Mouse (Mus musculus) heart, embryonic 14.5 days (tissue): Measurements from ENCODE around the gene Yipf6. TPM values are rescaled to one million over a fixed set of nuclear protein-coding genes. Genes with fewer than 3 reads are reported as not detected.

ENCODE experiments used
- ATAC-seq: fragments of 200-750 bp; cut with Nextera tagmentation; 2 replicates; pipeline ENCODE4 v1.8.0; 2017; ENCODE audit warnings: low read depth, moderate TSS enrichment; ENCODE audit not compliant: insufficient number of reproducible peaks, insufficient read depth, low FRiP score
- H3K27ac ChIP-seq, 2 experiments: fragments of 200-500 bp in 1 of 2; fragments of 300-500 bp in 1 of 2; sonication (generic) in 1 of 2; replicated peaks in 1 of 2; 2 replicates each; pipeline ENCODE4 v1.5.1; 2012 to 2014; ENCODE audit warnings: low read depth in 2 of 2, low read length in 2 of 2, control low read depth in 1 of 2, mild to moderate bottlenecking in 1 of 2, mixed read lengths in 1 of 2; ENCODE audit not compliant: control insufficient read depth in 1 of 2, insufficient read depth in 1 of 2
- H3K27me3 ChIP-seq: fragments of 300-500 bp; sonication (generic); 2 replicates; pipeline ENCODE4 v1.6.1; 2014; ENCODE audit warnings: mild to moderate bottlenecking, low read length, control low read depth; ENCODE audit not compliant: control insufficient read depth, insufficient read depth
- H3K36me3 ChIP-seq: fragments of 300-500 bp; sonication (generic); 2 replicates; pipeline ENCODE4 v1.6.1; 2014; ENCODE audit warnings: mild to moderate bottlenecking, control low read depth, low read length, mixed read lengths; ENCODE audit not compliant: control insufficient read depth, insufficient read depth
- H3K4me1 ChIP-seq, 2 experiments: fragments of 200-500 bp in 1 of 2; fragments of 300-500 bp in 1 of 2; sonication (generic) in 1 of 2; 2 replicates each; pipeline ENCODE4 v1.6.1; 2012 to 2014; ENCODE audit warnings: low read length in 2 of 2, control low read depth in 1 of 2, mixed read lengths in 1 of 2; ENCODE audit not compliant: control insufficient read depth in 2 of 2, insufficient read depth in 2 of 2
- H3K4me2 ChIP-seq: fragments of 300-500 bp; sonication (generic); 2 replicates; pipeline ENCODE4 v1.6.1; 2014; ENCODE audit warnings: mild to moderate bottlenecking, low read length
- H3K4me3 ChIP-seq, 2 experiments: fragments of 200-500 bp in 1 of 2; fragments of 300-500 bp in 1 of 2; sonication (generic) in 1 of 2; 2 replicates each; pipeline ENCODE4 v1.5.1; 2012 to 2014; ENCODE audit warnings: low read length in 2 of 2, mild to moderate bottlenecking in 2 of 2, control low read depth in 1 of 2, low read depth in 1 of 2, moderate library complexity in 1 of 2; ENCODE audit not compliant: control insufficient read depth in 1 of 2, insufficient read depth in 1 of 2
- H3K9ac ChIP-seq: fragments of 300-500 bp; sonication (generic); 2 replicates; pipeline ENCODE4 v1.6.1; 2014; ENCODE audit warnings: mild to moderate bottlenecking, low read length
- H3K9me3 ChIP-seq: fragments of 300-500 bp; sonication (generic); 2 replicates; pipeline ENCODE4 v1.6.1; 2016; ENCODE audit warnings: low read length, control low read depth; ENCODE audit not compliant: control insufficient read depth
- WGBS: fragments of 180-500 bp; shearing (Covaris S2); extraction: QIAGEN DNeasy Blood & Tissue Kit; methylation state at CpG from one replicate; pipeline ENCODE4 v1.1.7; 2014; 5-methylcytosine and 5-hydroxymethylcytosine counted together
- polyA plus RNA-seq: library from polyadenylated mRNA; unstranded; fragments of >200 nt; fragmentation: Nextera tagmentation; extraction: Ambion mirVana; gene quantifications from 2 replicates; pipeline ENCODE4 v1.2.1, GENCODE M21; 2014

Gene Yipf6
- polyA plus RNA-seq, 1 experiment from 2014 or later: 17.6 TPM

DNA sequence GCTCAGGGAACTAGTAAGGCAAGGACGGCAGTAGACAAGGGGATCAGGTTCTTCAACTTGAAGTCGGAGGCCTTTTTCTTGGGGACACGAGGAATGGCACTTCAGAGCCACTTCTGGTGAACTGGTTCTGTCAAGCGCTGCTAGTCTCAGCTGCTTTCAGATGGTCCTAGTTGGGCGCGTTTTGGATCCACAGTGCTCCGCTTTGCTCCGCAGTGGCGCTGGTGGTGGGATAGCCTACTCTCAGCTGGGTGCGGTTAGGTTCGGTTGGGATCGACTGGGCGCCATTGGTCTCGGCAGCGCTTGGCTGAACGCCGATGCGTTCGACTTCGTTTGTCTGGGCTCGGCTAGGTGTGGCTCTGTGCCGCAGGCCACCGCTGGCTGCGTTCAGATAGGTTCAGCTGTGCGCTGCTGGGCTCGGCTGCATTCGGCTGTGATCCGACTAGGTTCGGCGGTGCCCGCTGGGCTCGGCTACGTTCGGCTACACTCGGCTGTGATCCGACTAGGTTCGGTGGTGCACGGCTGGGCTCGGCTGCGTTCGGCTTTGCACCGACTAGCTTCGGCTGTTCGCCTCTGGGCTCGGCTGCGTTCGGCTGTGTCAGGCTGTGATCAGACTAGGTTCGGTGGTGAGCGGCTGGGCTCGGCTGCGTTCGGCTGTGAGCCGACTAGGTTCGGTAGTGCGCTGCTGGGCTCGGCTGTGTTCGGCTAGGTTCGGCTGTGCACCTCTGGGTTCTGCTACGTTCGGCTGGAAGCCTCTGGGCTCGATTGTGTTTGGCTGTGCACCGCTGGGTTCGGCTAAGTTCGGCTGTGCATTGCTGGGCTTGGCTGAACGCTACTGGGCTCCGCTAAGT, 815 bp downstream of the Yipf6 start:
- Histone ChIP-seq H3K9ac (peak overlapping the region; percentile 82), H3K9me3 (no peaks in the 10 kb centered on the region), H3K27me3 (no peaks in the 10 kb centered on the region), H3K4me1 (peaks cover 0 to 7% of the 10 kb centered on the region in 2 experiments; a peak in 2 of 4 replicates), H3K27ac (peak overlapping the region; percentile 96), H3K4me3 (peak overlapping the region; percentile 66 to 73), H3K36me3 (peaks cover 13% of the 10 kb centered on the region; the same call in 1 of the 2 replicates), H3K4me2 (peak overlapping the region; percentile 70)
- WGBS: 27% methylated on average over 66 of the region's 66 CpGs
- peak; percentile 85 for ATAC-seq

- Histone ChIP-seq H3K9me3 (no peaks in the 10 kb centered on the region), H3K4me1 (peaks cover 0 to 7% of the 10 kb centered on the region in 2 experiments; a peak in 2 of 4 replicates), H3K9ac (peak overlapping the region; percentile 82), H3K4me2 (peak overlapping the region; percentile 70), H3K27me3 (no peaks in the 10 kb centered on the region), H3K36me3 (peaks cover 21% of the 10 kb centered on the region), H3K27ac (peak overlapping the region; percentile 96), H3K4me3 (peak overlapping the region; percentile 66 to 73)
- 23% methylated on average over 57 of the region's 57 CpGs for WGBS
- peak; percentile 89 for ATAC-seq
Measured at GRCm38 (mm10) chrX:98937555-98938294, 1.6 kb downstream of the Yipf6 start.

- Histone ChIP-seq H3K36me3 (no peaks in the 10 kb centered on the region), H3K27me3 (no peaks in the 10 kb centered on the region), H3K27ac (no peak overlapping the region), H3K4me3 (no peak overlapping the region), H3K9ac (no peak overlapping the region), H3K4me2 (no peak overlapping the region), H3K9me3 (no peaks in the 10 kb centered on the region), H3K4me1 (no peaks in the 10 kb centered on the region)
- WGBS: 20% methylated on average over 5 of the region's 6 CpGs
- no peak for ATAC-seq
Measured at GRCm38 (mm10) chrX:98953941-98954340, 17.8 kb downstream of the Yipf6 start.

GRCm38 (mm10) chrX:98958287-98958686, 22.2 kb downstream of the Yipf6 start:
- Histone ChIP-seq H3K4me3 (no peak overlapping the region), H3K9me3 (no peaks in the 10 kb centered on the region), H3K4me2 (no peak overlapping the region), H3K9ac (no peak overlapping the region), H3K27ac (no peak overlapping the region), H3K4me1 (no peaks in the 10 kb centered on the region), H3K36me3 (no peaks in the 10 kb centered on the region), H3K27me3 (no peaks in the 10 kb centered on the region)
- no peak for ATAC-seq
- WGBS: 76% methylated on average over 9 of the region's 9 CpGs

DNA sequence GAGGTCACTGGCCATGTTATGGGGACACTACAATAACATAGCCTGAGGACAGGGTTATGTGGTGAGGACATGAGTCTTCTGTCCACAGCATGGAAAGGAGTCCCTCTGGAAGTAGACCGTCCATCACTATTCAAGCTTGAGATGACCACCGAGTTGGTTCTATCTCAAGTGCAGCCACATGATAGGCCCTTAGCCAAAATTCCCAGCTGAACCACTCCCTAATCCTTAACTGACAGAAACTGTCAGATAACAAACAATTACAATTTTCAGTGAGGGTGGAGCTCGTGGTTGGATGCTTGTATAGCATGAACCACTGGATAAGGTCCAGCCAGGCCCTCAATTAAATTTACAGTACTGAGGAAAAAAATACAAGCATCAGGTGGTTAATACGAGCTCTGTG, 22.9 kb downstream of the Yipf6 start:
- no peaks in the 10 kb centered on the region for H3K4me1 ChIP-seq
- H3K4me3 ChIP-seq: no peak overlapping the region
- no peak overlapping the region for H3K27ac ChIP-seq
- no peaks in the 10 kb centered on the region for H3K9me3 ChIP-seq
- 44% methylated on average over 4 of the region's 4 CpGs for WGBS
- H3K27me3 ChIP-seq: no peaks in the 10 kb centered on the region
- H3K36me3 ChIP-seq: no peaks in the 10 kb centered on the region
- H3K4me2 ChIP-seq: no peak overlapping the region
- H3K9ac ChIP-seq: no peak overlapping the region
- ATAC-seq: no peak

DNA sequence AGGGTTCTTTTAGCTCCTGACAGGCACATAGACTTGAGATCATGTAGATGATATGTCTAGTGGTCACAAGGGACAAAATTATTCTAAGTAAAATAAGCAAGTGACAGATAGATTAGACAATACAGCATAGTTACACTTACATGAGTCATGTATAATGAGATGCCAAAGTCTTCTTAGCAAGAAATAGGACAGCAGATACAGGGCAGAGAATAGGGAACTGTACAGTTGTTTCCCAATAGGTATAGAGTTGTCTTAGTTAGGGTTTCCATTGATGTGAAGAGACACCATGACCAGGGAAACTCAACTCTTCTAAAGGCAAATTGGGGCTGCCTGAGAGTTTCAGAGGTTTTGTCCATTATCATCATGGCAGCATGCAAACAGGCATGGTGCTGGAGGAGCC, 27.6 kb downstream of the Yipf6 start:
- no peaks in the 10 kb centered on the region for H3K9me3 ChIP-seq
- H3K9ac ChIP-seq: no peak overlapping the region
- H3K27ac ChIP-seq: no peak overlapping the region
- H3K36me3 ChIP-seq: no peaks in the 10 kb centered on the region
- H3K4me3 ChIP-seq: no peak overlapping the region
- no peak overlapping the region for H3K4me2 ChIP-seq
- no peaks in the 10 kb centered on the region for H3K27me3 ChIP-seq
- ATAC-seq: no peak
- no peaks in the 10 kb centered on the region for H3K4me1 ChIP-seq

GRCm38 (mm10) chrX:98964513-98964912, 28.4 kb downstream of the Yipf6 start:
- Histone ChIP-seq H3K4me3 (no peak overlapping the region), H3K9me3 (no peaks in the 10 kb centered on the region), H3K36me3 (no peaks in the 10 kb centered on the region), H3K4me1 (no peaks in the 10 kb centered on the region), H3K9ac (no peak overlapping the region), H3K4me2 (no peak overlapping the region), H3K27ac (no peak overlapping the region), H3K27me3 (no peaks in the 10 kb centered on the region)
- no peak for ATAC-seq
